Mouse (Mus musculus) heart, embryonic 14.5 days (tissue): ENCODE measurements around the gene Zfp668. TPM values are rescaled to one million over a fixed set of nuclear protein-coding genes. Genes with fewer than 3 reads are reported as not detected.

Experiments used
- ATAC-seq: fragments of 200-750 bp; cut with Nextera tagmentation; 2 replicates; pipeline ENCODE4 v1.8.0; 2017; ENCODE audit warnings: low read depth, moderate TSS enrichment; ENCODE audit not compliant: insufficient number of reproducible peaks, insufficient read depth, low FRiP score
- H3K27ac ChIP-seq, 2 experiments: fragments of 200-500 bp in 1 of 2; fragments of 300-500 bp in 1 of 2; sonication (generic) in 1 of 2; replicated peaks in 1 of 2; 2 replicates each; pipeline ENCODE4 v1.5.1; 2012 to 2014; ENCODE audit warnings: low read depth in 2 of 2, low read length in 2 of 2, control low read depth in 1 of 2, mild to moderate bottlenecking in 1 of 2, mixed read lengths in 1 of 2; ENCODE audit not compliant: control insufficient read depth in 1 of 2, insufficient read depth in 1 of 2
- H3K27me3 ChIP-seq: fragments of 300-500 bp; sonication (generic); 2 replicates; pipeline ENCODE4 v1.6.1; 2014; ENCODE audit warnings: mild to moderate bottlenecking, low read length, control low read depth; ENCODE audit not compliant: control insufficient read depth, insufficient read depth
- H3K36me3 ChIP-seq: fragments of 300-500 bp; sonication (generic); 2 replicates; pipeline ENCODE4 v1.6.1; 2014; ENCODE audit warnings: mild to moderate bottlenecking, control low read depth, low read length, mixed read lengths; ENCODE audit not compliant: control insufficient read depth, insufficient read depth
- H3K4me1 ChIP-seq, 2 experiments: fragments of 200-500 bp in 1 of 2; fragments of 300-500 bp in 1 of 2; sonication (generic) in 1 of 2; 2 replicates each; pipeline ENCODE4 v1.6.1; 2012 to 2014; ENCODE audit warnings: low read length in 2 of 2, control low read depth in 1 of 2, mixed read lengths in 1 of 2; ENCODE audit not compliant: control insufficient read depth in 2 of 2, insufficient read depth in 2 of 2
- H3K4me2 ChIP-seq: fragments of 300-500 bp; sonication (generic); 2 replicates; pipeline ENCODE4 v1.6.1; 2014; ENCODE audit warnings: mild to moderate bottlenecking, low read length
- H3K4me3 ChIP-seq, 2 experiments: fragments of 200-500 bp in 1 of 2; fragments of 300-500 bp in 1 of 2; sonication (generic) in 1 of 2; 2 replicates each; pipeline ENCODE4 v1.5.1; 2012 to 2014; ENCODE audit warnings: low read length in 2 of 2, mild to moderate bottlenecking in 2 of 2, control low read depth in 1 of 2, low read depth in 1 of 2, moderate library complexity in 1 of 2; ENCODE audit not compliant: control insufficient read depth in 1 of 2, insufficient read depth in 1 of 2
- H3K9ac ChIP-seq: fragments of 300-500 bp; sonication (generic); 2 replicates; pipeline ENCODE4 v1.6.1; 2014; ENCODE audit warnings: mild to moderate bottlenecking, low read length
- H3K9me3 ChIP-seq: fragments of 300-500 bp; sonication (generic); 2 replicates; pipeline ENCODE4 v1.6.1; 2016; ENCODE audit warnings: low read length, control low read depth; ENCODE audit not compliant: control insufficient read depth
- WGBS: fragments of 180-500 bp; shearing (Covaris S2); extraction: QIAGEN DNeasy Blood & Tissue Kit; methylation state at CpG from one replicate; pipeline ENCODE4 v1.1.7; 2014; 5-methylcytosine and 5-hydroxymethylcytosine counted together
- polyA plus RNA-seq: library from polyadenylated mRNA; unstranded; fragments of >200 nt; fragmentation: Nextera tagmentation; extraction: Ambion mirVana; gene quantifications from 2 replicates; pipeline ENCODE4 v1.2.1, GENCODE M21; 2014

Zfp668 gene
- polyA plus RNA-seq, 1 experiment from 2014 or later, result 7.4 TPM

- Histone ChIP-seq H3K27me3 (no peaks in the 10 kb centered on the region), H3K4me3 (no peak overlapping the region), H3K4me1 (peaks cover 5 to 28% of the 10 kb centered on the region in 2 experiments; a peak in 2 of 4 replicates), H3K27ac (no peak overlapping the region), H3K9ac (no peak overlapping the region), H3K36me3 (peaks cover 67% of the 10 kb centered on the region), H3K4me2 (no peak overlapping the region), H3K9me3 (no peaks in the 10 kb centered on the region)
- no peak for ATAC-seq
- 93% methylated on average over 9 of the region's 9 CpGs for WGBS
These were observed 2.7 kb upstream of the Zfp668 start for GRCm38 (mm10) chr7:127879301-127879700.

- peak; percentile 88 for ATAC-seq
- H3K4me3 ChIP-seq, result peak within 1 kb of the TSS; percentile 88 to 95
- H3K4me2 ChIP-seq, result peak within 1 kb of the TSS; percentile 94
- no peaks in the 10 kb centered on the region for H3K9me3 ChIP-seq
- H3K9ac ChIP-seq, result peak within 1 kb of the TSS; percentile 96
- H3K27me3 ChIP-seq, result no peaks in the 10 kb centered on the region
- peaks cover 0 to 21% of the 10 kb centered on the region in 2 experiments; a peak in 2 of 4 replicates for H3K4me1 ChIP-seq
- WGBS, result under 1% methylated on average over 41 of the region's 41 CpGs
- H3K27ac ChIP-seq, result peak within 1 kb of the TSS; percentile 93 to 97
- H3K36me3 ChIP-seq, result peaks cover 40% of the 10 kb centered on the region
These were observed 574 bp downstream of the Zfp668 start, which contains the start of gene Zfp646 for GRCm38 (mm10) chr7:127876041-127876466. Gene Zfp646 (plus strand): TSS chr7:127876221.

- Histone ChIP-seq H3K4me2 (peak overlapping the region; percentile 94), H3K4me3 (peak overlapping the region; percentile 88 to 95), H3K9me3 (no peaks in the 10 kb centered on the region), H3K4me1 (peaks cover 0 to 21% of the 10 kb centered on the region in 2 experiments; a peak in 2 of 4 replicates), H3K9ac (peak overlapping the region; percentile 96), H3K36me3 (peaks cover 38% of the 10 kb centered on the region), H3K27ac (peak overlapping the region; percentile 93 to 97), H3K27me3 (no peaks in the 10 kb centered on the region)
- under 1% methylated on average over 39 of the region's 43 CpGs for WGBS
- peak; percentile 91 for ATAC-seq
These were observed 1.0 kb downstream of the Zfp668 start for GRCm38 (mm10) chr7:127875627-127876001.

- Histone ChIP-seq H3K27me3 (no peaks in the 10 kb centered on the region), H3K36me3 (peaks cover 35% of the 10 kb centered on the region), H3K9me3 (no peaks in the 10 kb centered on the region), H3K4me2 (peak overlapping the region; percentile 94), H3K4me1 (peaks cover 0 to 21% of the 10 kb centered on the region in 2 experiments; a peak in 2 of 4 replicates), H3K9ac (peak overlapping the region; percentile 96), H3K4me3 (peak overlapping the region; percentile 88 to 95), H3K27ac (peak overlapping the region; percentile 93 to 97)
- ATAC-seq, result no peak
- 7% methylated on average over 20 of the region's 20 CpGs for WGBS
These were observed 1.6 kb downstream of the Zfp668 start for GRCm38 (mm10) chr7:127874812-127875626.

GRCm38 (mm10) chr7:127870136-127870821 lies 6.3 kb downstream of the Zfp668 start:
- no peak overlapping the region for H3K9ac ChIP-seq
- no peak overlapping the region for H3K4me2 ChIP-seq
- no peaks in the 10 kb centered on the region for H3K27me3 ChIP-seq
- WGBS, result 80% methylated on average over 5 of the region's 5 CpGs
- peaks cover 0 to 15% of the 10 kb centered on the region in 2 experiments; a peak in 2 of 4 replicates for H3K4me1 ChIP-seq
- no peak for ATAC-seq
- no peak overlapping the region for H3K4me3 ChIP-seq
- H3K27ac ChIP-seq, result no peak overlapping the region
- peaks cover 40% of the 10 kb centered on the region for H3K36me3 ChIP-seq
- no peaks in the 10 kb centered on the region for H3K9me3 ChIP-seq

- no peak overlapping the region for H3K27ac ChIP-seq
- WGBS, result 56% methylated on average over 3 of the region's 3 CpGs
- H3K9ac ChIP-seq, result no peak overlapping the region
These were observed 7.3 kb downstream of the Zfp668 start for GRCm38 (mm10) chr7:127869149-127869810.

GRCm38 (mm10) chr7:127867641-127868040 lies 9.0 kb downstream of the Zfp668 start:
- no peak for ATAC-seq
- WGBS, result 96% methylated on average over 18 of the region's 18 CpGs
- no peak overlapping the region for H3K4me3 ChIP-seq
- no peak overlapping the region for H3K27ac ChIP-seq
- no peaks in the 10 kb centered on the region for H3K27me3 ChIP-seq
- peaks cover 51% of the 10 kb centered on the region for H3K36me3 ChIP-seq
- no peaks in the 10 kb centered on the region for H3K9me3 ChIP-seq
- H3K4me2 ChIP-seq, result no peak overlapping the region
- no peak overlapping the region for H3K9ac ChIP-seq
- 0 out of 4 replicates have a peak, but pooled peaks cover 0 to 3% of the 10 kb centered on the region in 2 experiments for H3K4me1 ChIP-seq

More at GRCm38 (mm10) chr7:127869149-127869810, 7.3 kb downstream of the Zfp668 start:
- Histone ChIP-seq H3K9me3 (no peaks in the 10 kb centered on the region), H3K27me3 (no peaks in the 10 kb centered on the region), H3K4me2 (no peak overlapping the region), H3K4me3 (no peak overlapping the region), H3K36me3 (peaks cover 50% of the 10 kb centered on the region), H3K4me1 (peaks cover 0 to 8% of the 10 kb centered on the region in 2 experiments; a peak in 2 of 4 replicates)
- no peak for ATAC-seq
